Mouse (Mus musculus): ENCODE measurements around the gene Olfr1416. TPM values are rescaled to one million over a fixed set of nuclear protein-coding genes. Genes with fewer than 3 reads are reported as not detected.

The Olfr1416 gene
- polyA plus RNA-seq, 1 experiment from 2014 or later = not detected

GRCm38 (mm10) chr1:92453751-92454445 lies 31.0 kb downstream of the Olfr1416 start:
- no peak for DNase-seq (ENCODE audit: low spot score)
- WGBS = 73% methylated on average over 8 of the region's 8 CpGs
- H3K4me1 ChIP-seq = 0 out of 2 replicates have a peak, but pooled peaks cover under 1% of the 10 kb centered on the region
- H3K27me3 ChIP-seq (ENCODE audit: insufficient read depth, poor library complexity, severe bottlenecking) = no peaks in the 10 kb centered on the region
- peaks cover 88% of the 10 kb centered on the region for H3K36me3 ChIP-seq
- no peaks in the 10 kb centered on the region for H3K9me3 ChIP-seq
- H3K4me3 ChIP-seq = no peak overlapping the region
- no peak overlapping the region for H3K27ac ChIP-seq

- Histone ChIP-seq H3K27me3 (ENCODE audit: insufficient read depth, poor library complexity, severe bottlenecking) (no peaks in the 10 kb centered on the region), H3K4me1 (peaks cover 5% of the 10 kb centered on the region; the same call in 1 of the 2 replicates), H3K4me3 (no peak overlapping the region), H3K9me3 (no peaks in the 10 kb centered on the region), H3K27ac (no peak overlapping the region), H3K36me3 (peaks cover 90% of the 10 kb centered on the region)
- 61% methylated on average over 3 of the region's 3 CpGs for WGBS
- DNase-seq (ENCODE audit: low spot score) = no peak
These were observed 36.6 kb downstream of the Olfr1416 start for GRCm38 (mm10) chr1:92448293-92448692.

- peak; percentile 73 for DNase-seq (ENCODE audit: low spot score)
- H3K4me3 ChIP-seq = no peak overlapping the region
- WGBS = 40% methylated on average over 6 of the region's 6 CpGs
- peaks cover 74% of the 10 kb centered on the region for H3K36me3 ChIP-seq
- H3K4me1 ChIP-seq = peaks cover 36% of the 10 kb centered on the region
- H3K27ac ChIP-seq = no peak overlapping the region
- H3K27me3 ChIP-seq (ENCODE audit: insufficient read depth, poor library complexity, severe bottlenecking) = no peaks in the 10 kb centered on the region
- no peaks in the 10 kb centered on the region for H3K9me3 ChIP-seq
These were observed 43.4 kb downstream of the Olfr1416 start for GRCm38 (mm10) chr1:92441453-92442063.

- no peaks in the 10 kb centered on the region for H3K27me3 ChIP-seq (ENCODE audit: insufficient read depth, poor library complexity, severe bottlenecking)
- no peak overlapping the region for H3K4me3 ChIP-seq
- no peak for DNase-seq (ENCODE audit: low spot score)
- peaks cover 45% of the 10 kb centered on the region for H3K4me1 ChIP-seq
- H3K9me3 ChIP-seq = no peaks in the 10 kb centered on the region
- peaks cover 61% of the 10 kb centered on the region for H3K36me3 ChIP-seq
- 82% methylated on average over 9 of the region's 9 CpGs for WGBS
- H3K27ac ChIP-seq = no peak overlapping the region
These were observed 44.7 kb downstream of the Olfr1416 start for GRCm38 (mm10) chr1:92440066-92440750.

GRCm38 (mm10) chr1:92437678-92438271 lies 47.1 kb downstream of the Olfr1416 start:
- peaks cover 45% of the 10 kb centered on the region for H3K4me1 ChIP-seq
- H3K4me3 ChIP-seq = no peak overlapping the region
- no peaks in the 10 kb centered on the region for H3K9me3 ChIP-seq
- H3K27ac ChIP-seq = peak overlapping the region; percentile 75
- peak; percentile 82 for DNase-seq (ENCODE audit: low spot score)
- peaks cover 42% of the 10 kb centered on the region for H3K36me3 ChIP-seq
- no peaks in the 10 kb centered on the region for H3K27me3 ChIP-seq (ENCODE audit: insufficient read depth, poor library complexity, severe bottlenecking)
- WGBS = 29% methylated on average over 9 of the region's 9 CpGs

- WGBS = 58% methylated on average over 4 of the region's 4 CpGs
These were observed 48.0 kb downstream of the Olfr1416 start for GRCm38 (mm10) chr1:92436831-92437321.

GRCm38 (mm10) chr1:92434986-92435385 lies 49.9 kb downstream of the Olfr1416 start:
- no peak overlapping the region for H3K27ac ChIP-seq

More at GRCm38 (mm10) chr1:92436831-92437321, 48.0 kb downstream of the Olfr1416 start:
- H3K27me3 ChIP-seq (ENCODE audit: insufficient read depth, poor library complexity, severe bottlenecking) = no peaks in the 10 kb centered on the region
- peaks cover 46% of the 10 kb centered on the region for H3K4me1 ChIP-seq
- no peaks in the 10 kb centered on the region for H3K9me3 ChIP-seq
- H3K36me3 ChIP-seq = peaks cover 33% of the 10 kb centered on the region
- no peak for DNase-seq (ENCODE audit: low spot score)
- peak overlapping the region; percentile 2; the same call in 1 of the 2 replicates for H3K27ac ChIP-seq
- no peak overlapping the region for H3K4me3 ChIP-seq

GRCm38 (mm10) chr1:92432791-92433190 lies 52.1 kb downstream of the Olfr1416 start:
- Histone ChIP-seq H3K4me3 (no peak overlapping the region), H3K27me3 (ENCODE audit: insufficient read depth, poor library complexity, severe bottlenecking) (no peaks in the 10 kb centered on the region), H3K4me1 (peaks cover 25% of the 10 kb centered on the region), H3K9me3 (no peaks in the 10 kb centered on the region), H3K36me3 (no peaks in the 10 kb centered on the region), H3K27ac (no peak overlapping the region)
- no peak for DNase-seq (ENCODE audit: low spot score)
- WGBS = 80% methylated on average over 9 of the region's 9 CpGs

More at GRCm38 (mm10) chr1:92434986-92435385, 49.9 kb downstream of the Olfr1416 start:
- Histone ChIP-seq H3K4me1 (peaks cover 40% of the 10 kb centered on the region), H3K36me3 (peaks cover 17% of the 10 kb centered on the region), H3K9me3 (no peaks in the 10 kb centered on the region), H3K27me3 (ENCODE audit: insufficient read depth, poor library complexity, severe bottlenecking) (no peaks in the 10 kb centered on the region), H3K4me3 (no peak overlapping the region)
- no peak for DNase-seq (ENCODE audit: low spot score)
- 75% methylated on average over 1 of the region's 1 CpGs for WGBS

- no peak for DNase-seq (ENCODE audit: low spot score)
- Histone ChIP-seq H3K27me3 (ENCODE audit: insufficient read depth, poor library complexity, severe bottlenecking) (no peaks in the 10 kb centered on the region), H3K27ac (no peak overlapping the region), H3K36me3 (no peaks in the 10 kb centered on the region), H3K4me1 (peaks cover 18% of the 10 kb centered on the region), H3K9me3 (no peaks in the 10 kb centered on the region), H3K4me3 (no peak overlapping the region)
- 71% methylated on average over 4 of the region's 4 CpGs for WGBS
These were observed 52.8 kb downstream of the Olfr1416 start for GRCm38 (mm10) chr1:92432098-92432497.

- Histone ChIP-seq H3K9me3 (no peaks in the 10 kb centered on the region), H3K27ac (no peak overlapping the region), H3K4me1 (peaks cover 11% of the 10 kb centered on the region), H3K4me3 (no peak overlapping the region), H3K27me3 (ENCODE audit: insufficient read depth, poor library complexity, severe bottlenecking) (no peaks in the 10 kb centered on the region), H3K36me3 (no peaks in the 10 kb centered on the region)
- DNase-seq (ENCODE audit: low spot score) = no peak
- 72% methylated on average over 3 of the region's 3 CpGs for WGBS
These were observed 53.5 kb downstream of the Olfr1416 start for GRCm38 (mm10) chr1:92431420-92431819.

GRCm38 (mm10) chr1:92430991-92431390 lies 53.9 kb downstream of the Olfr1416 start:
- H3K4me3 ChIP-seq = no peak overlapping the region
- H3K27ac ChIP-seq = no peak overlapping the region
- H3K27me3 ChIP-seq (ENCODE audit: insufficient read depth, poor library complexity, severe bottlenecking) = no peaks in the 10 kb centered on the region
- no peaks in the 10 kb centered on the region for H3K36me3 ChIP-seq
- peaks cover 7% of the 10 kb centered on the region for H3K4me1 ChIP-seq
- DNase-seq (ENCODE audit: low spot score) = no peak
- H3K9me3 ChIP-seq = no peaks in the 10 kb centered on the region
- 84% methylated on average over 1 of the region's 1 CpGs for WGBS

Data from heart, embryonic 10.5 days (tissue).